Mouse (Mus musculus) cerebellum, adult 2 months (tissue): Measurements from ENCODE around the gene Vmn1r227.

Source experiments
- CTCF ChIP-seq: fragments of 200-500 bp; IDR thresholded peaks from 2 replicates; pipeline ENCODE4 v1.5.1; 2011; ENCODE audit warnings: low read depth, mild to moderate bottlenecking, control low read depth, low read length, moderate library complexity, borderline replicate concordance; ENCODE audit not compliant: insufficient read depth
- POLR2A ChIP-seq: fragments of 200-500 bp; IDR thresholded peaks from 2 replicates; pipeline ENCODE4 v1.6.1; 2011; ENCODE audit warnings: low read length, control low read depth, borderline replicate concordance; ENCODE audit not compliant: insufficient read depth

DNA sequence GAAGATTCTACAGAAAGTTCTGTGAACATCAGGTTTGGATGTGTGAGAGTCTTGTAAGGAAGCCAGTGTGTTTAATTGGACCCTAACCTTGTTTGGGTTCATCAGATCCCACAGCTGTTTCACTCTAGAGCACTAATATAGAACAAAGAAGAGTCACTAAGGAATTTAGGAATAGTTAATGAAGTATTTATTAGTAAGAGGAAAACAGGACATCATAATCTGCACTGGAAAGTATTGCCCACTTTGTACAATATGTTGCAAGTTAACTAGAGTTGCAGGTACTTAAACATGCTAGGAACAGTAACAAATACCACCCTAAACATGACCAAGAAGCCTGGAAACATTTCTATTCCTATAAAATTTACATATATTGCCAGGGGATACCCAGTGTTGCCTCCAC, 56.4 kb downstream of the Vmn1r227 start, which contains the start of gene Vmn1r228:
- TF ChIP-seq POLR2A = no peak
- no peak for TF ChIP-seq CTCF
